In genomic region chr2:116009097-116009970, GRCm38 (mm10) we compare ENCODE assay signal across 8 mouse cellular contexts. TPM values are rescaled to one million over a fixed set of nuclear protein-coding genes. Genes with fewer than 3 reads are reported as not detected.
DNase-seq lines count a peak whose midpoint lies in the region; ATAC-seq and TF ChIP-seq lines count a peak whose summit lies in the region.

No protein-coding gene starts in this region.

- no peak overlapping the region for H3K9ac ChIP-seq in kidney, postnatal 0 days (ENCODE audit: low read depth, low read length)
- H3K9ac ChIP-seq in limb, embryonic 12.5 days (replicated peaks) = peak overlapping the region; percentile 44

- peaks cover 12% of the 10 kb centered on the region for H3K4me1 ChIP-seq in kidney, postnatal 0 days (replicated peaks; ENCODE audit: insufficient read depth, low read length)
- peaks cover 44% of the 10 kb centered on the region for H3K4me1 ChIP-seq in forebrain, embryonic 10.5 days
- H3K4me1 ChIP-seq in limb, embryonic 12.5 days (replicated peaks) = peaks cover 13% of the 10 kb centered on the region
- H3K4me1 ChIP-seq in olfactory bulb, adult 2 months (ENCODE audit: control insufficient read depth, insufficient read depth, low read length) = peaks cover 12% of the 10 kb centered on the region

- TF ChIP-seq CTCF in kidney, postnatal 0 days (IDR thresholded peaks at IDR 0.05; ENCODE audit: low read depth) = no peak
- TF ChIP-seq CTCF in olfactory bulb, adult 2 months (IDR thresholded peaks at IDR 0.05; ENCODE audit: insufficient read depth, low read depth, low read length) = no peak

- peak overlapping the region; percentile 16; the same call in 1 of the 2 replicates for H3K4me3 ChIP-seq in kidney, postnatal 0 days (replicated peaks; ENCODE audit: low read depth, low read length)
- H3K4me3 ChIP-seq in forebrain, embryonic 10.5 days = peak overlapping the region; percentile 41
- peak overlapping the region; percentile 28 for H3K4me3 ChIP-seq in limb, embryonic 12.5 days (replicated peaks)
- H3K4me3 ChIP-seq in olfactory bulb, adult 2 months (ENCODE audit: insufficient read depth, low read depth, low read length) = peak overlapping the region; percentile 6; the same call in 1 of the 2 replicates

- no peaks in the 10 kb centered on the region for H3K27me3 ChIP-seq in kidney, postnatal 0 days (ENCODE audit: insufficient read depth, low read length)
- peaks cover 78% of the 10 kb centered on the region for H3K27me3 ChIP-seq in forebrain, embryonic 10.5 days (ENCODE audit: poor library complexity, severe bottlenecking)
- peaks cover 17% of the 10 kb centered on the region for H3K27me3 ChIP-seq in limb, embryonic 12.5 days

- no peak for DNase-seq in kidney, postnatal 0 days (ENCODE audit: low spot score)
- DNase-seq in kidney, adult 18-20 months = no peak
- peak; percentile 74 for DNase-seq in forebrain, embryonic 10.5 days (ENCODE audit: extremely low spot score, low spot score)
- no peak for DNase-seq in thymus, postnatal 4 days
- DNase-seq in layer of hippocampus, adult 11-12 months (ENCODE audit: low spot score) = no peak
- no peak for DNase-seq in layer of hippocampus, adult 18-20 months (ENCODE audit: low spot score in 2 of 2)

- H3K27ac ChIP-seq in kidney, postnatal 0 days = no peak overlapping the region
- peak overlapping the region; percentile 84 for H3K27ac ChIP-seq in forebrain, embryonic 10.5 days
- H3K27ac ChIP-seq in limb, embryonic 12.5 days = no peak overlapping the region
- H3K27ac ChIP-seq in olfactory bulb, adult 2 months (ENCODE audit: insufficient read depth, low read depth, low read length) = peak overlapping the region; percentile 64

- no peak for TF ChIP-seq POLR2A in olfactory bulb, adult 2 months (IDR thresholded peaks at IDR 0.05; ENCODE audit: insufficient read depth, low read depth, low read length)

- H3K9me3 ChIP-seq in kidney, postnatal 0 days (replicated peaks; ENCODE audit: low read length) = no peaks in the 10 kb centered on the region
- H3K9me3 ChIP-seq in forebrain, embryonic 10.5 days = no peaks in the 10 kb centered on the region
- no peaks in the 10 kb centered on the region for H3K9me3 ChIP-seq in limb, embryonic 12.5 days

- no peaks in the 10 kb centered on the region for H3K36me3 ChIP-seq in kidney, postnatal 0 days (ENCODE audit: insufficient read depth, low read length)
- H3K36me3 ChIP-seq in forebrain, embryonic 10.5 days (replicated peaks) = peaks cover 10% of the 10 kb centered on the region
- no peaks in the 10 kb centered on the region for H3K36me3 ChIP-seq in limb, embryonic 12.5 days

- WGBS in kidney, postnatal 0 days = 28% methylated on average over 19 of the region's 20 CpGs
- 6% methylated on average over 20 of the region's 20 CpGs for WGBS in forebrain, embryonic 10.5 days
- WGBS in limb, embryonic 12.5 days = 23% methylated on average over 20 of the region's 20 CpGs
- WGBS in olfactory bulb, adult 2 months = 9% methylated on average over 20 of the region's 20 CpGs

- no peak for ATAC-seq in kidney, postnatal 0 days (replicated peaks; ENCODE audit: low FRiP score, low read depth)
- no peak for ATAC-seq in limb, embryonic 12.5 days (ENCODE audit: insufficient number of reproducible peaks, insufficient read depth, low FRiP score, low TSS enrichment, low read depth)

- peak overlapping the region; percentile 57 for H3K4me2 ChIP-seq in kidney, postnatal 0 days (ENCODE audit: low read length)
- H3K4me2 ChIP-seq in limb, embryonic 12.5 days = peak overlapping the region; percentile 63

RNA-seq across cellular contexts. Expression of gene Meis2, which starts 56.3 kb away (rescaled TPM):
- polyA plus RNA-seq in kidney, postnatal 0 days (2015; fragmentation: Nextera tagmentation; extraction: Ambion mirVana) = 52.8 and 60.4 TPM in 2 replicates
- polyA plus RNA-seq in forebrain, embryonic 10.5 days (2016; fragmentation: Nextera tagmentation; extraction: Ambion mirVana) = 32.5 TPM in 2 replicates
- 20.5 and 24.4 TPM in 2 replicates for polyA plus RNA-seq in limb, embryonic 12.5 days (2016; fragmentation: Nextera tagmentation; extraction: Ambion mirVana)
- polyA plus RNA-seq in olfactory bulb, adult 2 months (2012; ENCODE audit: insufficient read depth, insufficient read length, low replicate concordance, missing spikeins) = 180 and 356 TPM in 2 replicates
- total RNA-seq in layer of hippocampus, adult 18-20 months (2021) = 10 to 100 TPM; 40.7 to 41.2 TPM

Comparison
In these comparisons a context has a peak if more than half of its experiments do, and no peak if none do; other contexts are left out.
1. H3K27ac ChIP-seq: peak in forebrain, embryonic 10.5 days (single experiment) and olfactory bulb, adult 2 months (single experiment); none in kidney, postnatal 0 days (single experiment) and limb, embryonic 12.5 days (single experiment).
2. Peak in every context shown above with its lines, with median percentiles within 50 percentile points of each other: H3K4me3 ChIP-seq.